Mouse (Mus musculus) hindbrain, embryonic 15.5 days (tissue): Measurements from ENCODE around the gene Traf4. TPM values are rescaled to one million over a fixed set of nuclear protein-coding genes. Genes with fewer than 3 reads are reported as not detected.

ENCODE experiments used
- ATAC-seq: fragments of 200-750 bp; cut with Nextera tagmentation; 2 replicates; pipeline ENCODE4 v1.8.0; 2017; ENCODE audit warnings: low read depth, moderate number of reproducible peaks, moderate TSS enrichment; ENCODE audit not compliant: low FRiP score
- H3K27ac ChIP-seq: fragments of 300-500 bp; sonication (generic); replicated peaks from 2 replicates; pipeline ENCODE4 v1.5.1; 2015; ENCODE audit warnings: mild to moderate bottlenecking, inconsistent platforms
- H3K27me3 ChIP-seq: fragments of 300-500 bp; sonication (generic); 2 replicates; pipeline ENCODE4 v1.6.1; 2015; ENCODE audit warnings: control low read depth, inconsistent platforms
- H3K36me3 ChIP-seq: fragments of 300-500 bp; sonication (generic); 2 replicates; pipeline ENCODE4 v1.6.1; 2015; ENCODE audit warnings: control low read depth, inconsistent platforms
- H3K4me1 ChIP-seq: fragments of 300-500 bp; sonication (generic); replicated peaks from 2 replicates; pipeline ENCODE4 v1.6.1; 2015; ENCODE audit warnings: control low read depth, inconsistent platforms
- H3K4me2 ChIP-seq: fragments of 300-500 bp; sonication (generic); 2 replicates; pipeline ENCODE4 v1.6.1; 2015; ENCODE audit warnings: moderate library complexity, mild to moderate bottlenecking, inconsistent platforms
- H3K4me3 ChIP-seq: fragments of 300-500 bp; sonication (generic); 2 replicates; pipeline ENCODE4 v1.5.1; 2015; ENCODE audit warnings: mild to moderate bottlenecking, inconsistent platforms
- H3K9ac ChIP-seq: fragments of 300-500 bp; sonication (generic); 2 replicates; pipeline ENCODE4 v1.6.1; 2015; ENCODE audit warnings: inconsistent platforms
- H3K9me3 ChIP-seq: fragments of 300-500 bp; sonication (generic); 2 replicates; pipeline ENCODE4 v1.6.1; 2016; ENCODE audit warnings: control low read depth, inconsistent platforms
- WGBS: fragments of 180-500 bp; shearing (Covaris S2); methylation state at CpG from one replicate; pipeline ENCODE4 v1.1.7; 2015; 5-methylcytosine and 5-hydroxymethylcytosine counted together
- polyA plus RNA-seq: library from polyadenylated mRNA; unstranded; fragments of >200 nt; fragmentation: Nextera tagmentation; extraction: Ambion mirVana; gene quantifications from 2 replicates; pipeline ENCODE4 v1.2.1, GENCODE M21; 2015

The Traf4 gene
- 98.7 and 102 TPM in 2 replicates for polyA plus RNA-seq

- Histone ChIP-seq H3K4me2 (peak within 1 kb of the TSS; percentile 63), H3K9me3 (no peaks in the 10 kb centered on the region), H3K4me1 (peaks cover 39% of the 10 kb centered on the region), H3K36me3 (peaks cover 9% of the 10 kb centered on the region), H3K4me3 (peak within 1 kb of the TSS; percentile 80), H3K27ac (peak within 1 kb of the TSS; percentile 94), H3K27me3 (no peaks in the 10 kb centered on the region), H3K9ac (peak within 1 kb of the TSS; percentile 94)
- WGBS, result under 1% methylated on average over 70 of the region's 78 CpGs
- ATAC-seq, result peak; percentile 87
These were observed at the start of gene Traf4 for GRCm38 (mm10) chr11:78164924-78165760. Gene Traf4 (minus strand): TSS chr11:78165589.

DNA sequence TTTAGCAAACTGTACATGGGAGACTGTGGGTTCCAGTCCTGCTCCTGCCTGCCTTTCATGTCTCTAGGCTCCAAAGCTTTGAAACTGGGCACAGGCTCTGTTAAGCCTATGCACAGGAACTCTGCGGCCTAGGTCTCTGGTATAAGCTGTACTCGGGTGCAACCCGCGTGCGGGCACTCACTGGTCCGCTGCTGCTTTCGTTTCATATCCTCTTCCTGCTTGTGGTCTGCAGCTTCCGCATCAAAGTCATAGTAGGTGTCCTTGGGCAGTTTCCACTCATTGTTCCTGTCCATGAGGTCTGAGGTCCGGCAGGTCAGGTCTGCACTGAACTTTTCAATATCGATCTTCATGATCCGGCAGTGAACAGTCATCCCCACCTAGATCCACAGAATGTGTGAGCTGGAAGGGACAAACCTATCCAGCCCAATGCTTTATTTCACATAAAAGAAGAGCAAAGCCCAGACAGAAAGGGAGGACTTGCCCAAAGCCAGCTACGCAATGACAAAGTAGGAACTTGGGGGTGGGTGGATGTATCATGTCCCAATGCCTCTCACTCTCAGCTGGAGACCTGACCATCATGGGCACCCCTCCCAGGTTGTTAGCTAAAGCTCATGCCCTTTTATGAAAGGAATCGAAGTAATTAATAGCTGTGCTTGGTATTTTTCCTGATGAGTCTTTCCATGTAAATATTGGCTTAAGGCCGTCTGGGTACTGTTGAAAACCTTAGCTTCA is 47.9 kb upstream of the Traf4 start:
- no peak overlapping the region for H3K4me3 ChIP-seq
- H3K4me1 ChIP-seq, result no peaks in the 10 kb centered on the region
- H3K9ac ChIP-seq, result no peak overlapping the region
- 96% methylated on average over 14 of the region's 14 CpGs for WGBS
- H3K27me3 ChIP-seq, result no peaks in the 10 kb centered on the region
- H3K27ac ChIP-seq, result no peak overlapping the region
- peaks cover 93% of the 10 kb centered on the region for H3K36me3 ChIP-seq
- H3K9me3 ChIP-seq, result no peaks in the 10 kb centered on the region
- H3K4me2 ChIP-seq, result no peak overlapping the region
- ATAC-seq, result no peak

DNA sequence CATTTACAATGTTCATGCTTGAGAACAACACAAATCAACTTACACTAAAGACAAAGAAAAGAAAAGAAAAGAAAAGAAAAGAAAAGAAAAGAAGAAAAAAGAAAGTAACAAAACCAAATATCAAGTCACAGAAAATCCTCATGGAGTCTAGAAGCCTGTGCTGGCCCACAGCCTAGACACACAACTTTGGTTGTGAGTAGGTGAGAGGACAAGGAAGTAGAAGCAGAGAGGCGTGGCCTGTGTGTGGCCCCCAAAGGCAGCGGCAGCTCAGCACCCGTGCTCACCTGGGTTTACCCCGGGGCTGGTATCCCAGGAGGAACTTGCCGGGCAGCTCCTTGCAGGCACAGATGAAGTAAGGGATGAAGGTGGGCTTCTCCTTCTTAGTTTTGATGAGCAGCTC is 46.1 kb upstream of the Traf4 start:
- no peak for ATAC-seq
- Histone ChIP-seq H3K9me3 (no peaks in the 10 kb centered on the region), H3K27ac (no peak overlapping the region), H3K4me3 (no peak overlapping the region), H3K27me3 (no peaks in the 10 kb centered on the region), H3K9ac (no peak overlapping the region), H3K36me3 (peaks cover 94% of the 10 kb centered on the region), H3K4me1 (no peaks in the 10 kb centered on the region), H3K4me2 (no peak overlapping the region)
- 91% methylated on average over 5 of the region's 5 CpGs for whole genome bisulfite sequencing

DNA sequence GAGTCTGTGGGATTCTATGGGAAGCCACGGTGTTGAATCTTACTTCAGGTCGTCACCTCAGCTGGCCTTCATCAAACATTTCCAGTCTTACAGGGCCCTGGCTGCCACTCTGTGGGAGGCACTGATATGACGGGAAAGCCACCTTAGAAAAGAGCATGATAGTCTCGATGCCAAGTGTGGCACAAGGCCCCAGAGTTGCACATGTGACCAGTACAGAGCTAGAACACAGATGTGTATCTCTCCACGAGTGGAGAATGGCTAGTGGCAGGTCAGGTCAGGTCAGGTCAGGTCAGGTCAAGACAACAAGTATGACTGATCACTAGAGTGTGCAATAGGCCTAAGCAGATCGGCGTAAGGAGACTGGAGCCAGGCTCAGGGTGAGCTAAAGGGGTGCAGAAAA is 45.2 kb upstream of the Traf4 start:
- Histone ChIP-seq H3K4me3 (no peak overlapping the region), H3K9ac (no peak overlapping the region), H3K36me3 (peaks cover 93% of the 10 kb centered on the region), H3K4me2 (no peak overlapping the region), H3K9me3 (no peaks in the 10 kb centered on the region), H3K27ac (no peak overlapping the region), H3K4me1 (no peaks in the 10 kb centered on the region), H3K27me3 (no peaks in the 10 kb centered on the region)
- no peak for ATAC-seq
- 72% methylated on average over 7 of the region's 7 CpGs for WGBS

DNA sequence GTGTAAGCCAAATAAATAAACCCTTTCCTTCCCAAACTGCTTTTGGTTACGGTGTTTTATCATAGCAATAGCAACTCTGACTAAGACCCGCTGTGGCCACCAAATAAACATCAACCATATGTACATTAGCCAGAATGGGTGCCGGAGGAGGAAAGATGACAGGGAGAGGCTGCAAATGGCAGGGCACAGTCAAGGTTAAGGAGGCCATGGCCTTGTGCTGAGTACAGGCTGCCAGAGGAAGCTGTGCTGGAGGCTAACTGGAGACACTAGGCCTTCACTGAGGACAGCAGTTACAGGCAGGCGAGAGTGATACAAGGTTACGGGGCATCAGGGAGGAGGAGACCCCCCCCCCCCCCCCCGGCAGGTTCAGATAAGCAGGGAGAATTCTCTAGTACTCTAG is 44.5 kb upstream of the Traf4 start:
- Histone ChIP-seq H3K27ac (no peak overlapping the region), H3K4me3 (no peak overlapping the region), H3K36me3 (peaks cover 93% of the 10 kb centered on the region), H3K9me3 (no peaks in the 10 kb centered on the region), H3K4me1 (no peaks in the 10 kb centered on the region), H3K4me2 (no peak overlapping the region), H3K9ac (no peak overlapping the region), H3K27me3 (no peaks in the 10 kb centered on the region)
- WGBS, result 96% methylated on average over 5 of the region's 6 CpGs
- no peak for ATAC-seq

DNA sequence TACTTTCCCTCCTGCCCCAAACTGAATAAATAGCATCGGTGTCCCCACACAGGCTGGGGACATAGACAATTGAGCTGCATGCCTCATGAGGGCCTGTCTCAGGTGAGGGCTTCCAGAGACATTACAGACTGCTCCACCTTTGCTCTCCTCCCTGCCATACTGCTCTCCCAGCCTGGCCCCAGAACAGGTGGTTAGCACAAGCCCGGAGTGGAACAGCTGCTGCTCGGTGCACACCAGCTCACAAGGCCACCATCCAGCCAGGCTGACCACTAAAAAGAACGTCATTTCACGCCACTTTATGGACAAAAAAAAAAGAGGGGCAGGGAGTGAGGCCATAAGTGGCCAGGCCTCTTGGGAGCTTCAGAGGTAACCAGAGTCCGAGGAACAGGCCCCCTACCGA is 41.8 kb upstream of the Traf4 start:
- Histone ChIP-seq H3K36me3 (peaks cover 70% of the 10 kb centered on the region), H3K9me3 (no peaks in the 10 kb centered on the region), H3K27ac (no peak overlapping the region), H3K9ac (no peak overlapping the region), H3K27me3 (no peaks in the 10 kb centered on the region), H3K4me2 (no peak overlapping the region), H3K4me1 (no peaks in the 10 kb centered on the region), H3K4me3 (no peak overlapping the region)
- WGBS, result 76% methylated on average over 7 of the region's 7 CpGs
- ATAC-seq, result no peak

GRCm38 (mm10) chr11:78205361-78206206 is 40.2 kb upstream of the Traf4 start:
- WGBS, result 47% methylated on average over 13 of the region's 13 CpGs
- no peaks in the 10 kb centered on the region for H3K27me3 ChIP-seq
- no peak overlapping the region for H3K9ac ChIP-seq

DNA sequence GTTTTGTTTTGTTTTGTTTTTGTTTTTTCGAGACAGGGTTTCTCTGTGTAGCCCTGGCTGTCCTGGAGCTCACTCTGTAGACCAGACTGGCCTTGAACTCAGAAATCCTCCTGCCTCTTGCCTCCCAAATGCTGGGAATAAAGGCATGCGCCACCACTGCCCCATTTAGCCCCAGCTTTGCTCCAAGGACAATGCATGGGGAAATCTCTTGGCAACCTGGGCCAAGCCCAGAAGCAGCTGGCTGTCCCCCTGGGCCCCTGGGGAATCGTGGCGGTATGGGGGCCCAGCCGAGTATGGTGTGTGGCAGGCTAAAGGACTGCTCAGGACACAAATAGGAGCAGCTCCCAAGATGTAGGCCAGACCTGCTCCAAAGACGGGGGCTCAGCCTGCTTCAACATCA is 38.9 kb upstream of the Traf4 start:
- no peak overlapping the region for H3K9ac ChIP-seq
- no peak for ATAC-seq
- H3K4me1 ChIP-seq, result no peaks in the 10 kb centered on the region
- no peak overlapping the region for H3K4me3 ChIP-seq
- 61% methylated on average over 6 of the region's 6 CpGs for WGBS
- no peaks in the 10 kb centered on the region for H3K9me3 ChIP-seq
- no peaks in the 10 kb centered on the region for H3K27me3 ChIP-seq
- H3K36me3 ChIP-seq, result peaks cover 43% of the 10 kb centered on the region
- peak overlapping the region; percentile 28; the same call in 1 of the 2 replicates for H3K27ac ChIP-seq
- H3K4me2 ChIP-seq, result no peak overlapping the region

More at GRCm38 (mm10) chr11:78205361-78206206, 40.2 kb upstream of the Traf4 start:
- no peaks in the 10 kb centered on the region for H3K9me3 ChIP-seq
- peaks cover 56% of the 10 kb centered on the region for H3K36me3 ChIP-seq
- H3K4me1 ChIP-seq, result no peaks in the 10 kb centered on the region
- no peak for ATAC-seq
- peak overlapping the region; percentile 65 for H3K27ac ChIP-seq
- no peak overlapping the region for H3K4me2 ChIP-seq
- H3K4me3 ChIP-seq, result no peak overlapping the region

DNA sequence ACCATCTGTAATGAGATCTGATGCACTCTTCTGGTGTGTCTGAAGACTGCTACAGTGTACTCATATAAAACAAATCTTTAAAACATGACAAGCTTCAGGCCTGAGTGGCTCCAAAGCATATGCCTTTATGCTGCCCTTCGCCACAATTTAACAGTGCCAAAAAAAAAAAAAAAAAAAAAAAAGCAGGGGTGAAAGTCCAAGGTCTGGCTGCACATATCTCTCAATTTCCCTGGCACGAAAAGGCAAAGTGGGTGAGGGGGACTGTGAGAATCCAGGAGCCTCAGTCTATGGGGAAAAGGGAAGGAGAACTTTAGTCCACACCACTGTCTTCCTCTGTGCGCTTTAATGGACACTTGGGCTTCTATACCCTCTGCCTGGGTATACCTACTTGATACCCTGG is 37.0 kb upstream of the Traf4 start:
- H3K9me3 ChIP-seq, result no peaks in the 10 kb centered on the region
- H3K27me3 ChIP-seq, result no peaks in the 10 kb centered on the region
- H3K4me2 ChIP-seq, result no peak overlapping the region
- no peak overlapping the region for H3K4me3 ChIP-seq
- no peak overlapping the region for H3K9ac ChIP-seq
- H3K4me1 ChIP-seq, result no peaks in the 10 kb centered on the region
- no peak overlapping the region for H3K27ac ChIP-seq
- H3K36me3 ChIP-seq, result peaks cover 24% of the 10 kb centered on the region
- ATAC-seq, result no peak
- 95% methylated on average over 3 of the region's 3 CpGs for WGBS

- no peaks in the 10 kb centered on the region for H3K9me3 ChIP-seq
- peaks cover 12% of the 10 kb centered on the region for H3K4me1 ChIP-seq
- ATAC-seq, result no peak
- no peaks in the 10 kb centered on the region for H3K27me3 ChIP-seq
- no peak overlapping the region for H3K27ac ChIP-seq
- peak overlapping the region; percentile 49 for H3K4me2 ChIP-seq
- H3K4me3 ChIP-seq, result peak overlapping the region; percentile 31
- H3K9ac ChIP-seq, result no peak overlapping the region
- 62% methylated on average over 23 of the region's 23 CpGs for WGBS
- H3K36me3 ChIP-seq, result peaks cover 26% of the 10 kb centered on the region
These were observed 29.9 kb upstream of the Traf4 start for GRCm38 (mm10) chr11:78195101-78195863.

- WGBS, result 3% methylated on average over 30 of the region's 30 CpGs
- H3K9ac ChIP-seq, result no peak overlapping the region
- ATAC-seq, result peak; percentile 53
These were observed 29.2 kb upstream of the Traf4 start for GRCm38 (mm10) chr11:78194411-78195100.

More at GRCm38 (mm10) chr11:78194411-78195100, 29.2 kb upstream of the Traf4 start:
- peak overlapping the region; percentile 49 for H3K4me2 ChIP-seq
- H3K4me1 ChIP-seq, result peaks cover 19% of the 10 kb centered on the region
- H3K36me3 ChIP-seq, result peaks cover 26% of the 10 kb centered on the region
- H3K27me3 ChIP-seq, result no peaks in the 10 kb centered on the region
- H3K4me3 ChIP-seq, result peak overlapping the region; percentile 31
- no peaks in the 10 kb centered on the region for H3K9me3 ChIP-seq
- no peak overlapping the region for H3K27ac ChIP-seq
